Mouse (Mus musculus): ENCODE data around the gene Cdh23.

Gene Cdh23

DNA sequence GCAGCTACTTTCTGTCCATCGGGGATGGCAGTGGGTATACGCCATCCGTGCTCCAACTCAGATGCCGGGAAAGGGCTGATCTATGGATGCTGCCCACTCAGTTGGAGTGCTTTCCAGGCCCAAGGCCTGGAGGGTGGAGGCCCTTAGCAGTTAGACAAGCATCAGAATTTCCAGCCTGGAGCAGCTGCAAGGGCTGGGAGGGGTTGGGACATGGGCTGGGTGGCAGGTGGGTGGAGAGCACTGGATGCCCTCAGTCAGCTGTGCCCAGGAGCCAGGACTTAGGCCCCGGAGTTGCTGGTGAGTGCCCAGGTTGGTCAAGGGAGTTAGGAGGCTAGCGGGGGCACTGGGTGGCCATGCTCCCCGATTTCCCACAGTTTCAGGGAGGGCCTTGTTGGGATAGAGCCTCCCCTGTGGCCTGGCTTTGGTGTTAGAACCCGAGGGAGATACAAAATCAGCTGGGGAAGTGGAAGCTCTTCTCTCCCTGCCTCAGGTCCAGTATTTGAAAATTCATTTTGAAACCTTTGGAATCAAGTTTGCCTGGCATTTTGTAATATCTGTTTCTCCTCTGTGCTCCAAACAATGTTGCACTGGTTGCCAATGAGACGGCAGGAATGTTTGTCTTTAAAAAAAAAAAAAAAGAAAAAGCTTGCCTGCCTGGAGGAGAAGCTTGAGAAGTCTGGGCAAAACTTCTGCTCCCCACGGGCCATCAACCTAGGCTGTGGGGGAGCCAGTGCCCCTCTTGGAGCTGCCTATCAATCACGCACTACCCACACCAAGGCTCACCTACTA lies 295.6 kb downstream of the Cdh23 start:
- DNase-seq (ENCODE audit: low spot score) = no peak

- no peak for DNase-seq (ENCODE audit: low spot score)
These were observed 296.8 kb downstream of the Cdh23 start, which contains the start of gene Gm17455 for GRCm38 (mm10) chr10:60399449-60399848. Gm17455 (plus strand) TSS chr10:60399726.

GRCm38 (mm10) chr10:60398051-60398814 lies 298.1 kb downstream of the Cdh23 start:
- DNase-seq (ENCODE audit: low spot score) = no peak

DNA sequence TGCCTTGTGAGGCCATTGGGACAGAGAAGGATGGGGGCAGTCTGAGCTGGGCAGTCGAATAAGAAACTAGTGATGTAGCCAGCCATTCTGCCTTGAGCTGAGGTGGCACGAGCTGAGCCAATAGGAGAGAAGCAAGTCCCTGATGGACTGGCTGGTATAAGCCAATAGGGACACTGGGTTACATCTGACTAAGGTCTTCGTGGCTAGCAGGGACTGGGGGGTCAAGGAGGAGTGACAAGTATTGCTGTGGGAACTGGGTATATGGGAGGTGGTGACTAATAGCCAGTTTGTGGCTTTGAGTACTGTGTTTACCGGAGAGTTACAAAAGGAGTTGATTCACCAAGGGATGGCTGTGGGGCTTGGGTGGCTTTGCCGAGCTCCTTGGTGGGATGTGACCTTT lies 300.7 kb downstream of the Cdh23 start:
- no peak for DNase-seq (ENCODE audit: low spot score)

- no peak for DNase-seq (ENCODE audit: low spot score)
These were observed 301.4 kb downstream of the Cdh23 start for GRCm38 (mm10) chr10:60394936-60395335.

DNA sequence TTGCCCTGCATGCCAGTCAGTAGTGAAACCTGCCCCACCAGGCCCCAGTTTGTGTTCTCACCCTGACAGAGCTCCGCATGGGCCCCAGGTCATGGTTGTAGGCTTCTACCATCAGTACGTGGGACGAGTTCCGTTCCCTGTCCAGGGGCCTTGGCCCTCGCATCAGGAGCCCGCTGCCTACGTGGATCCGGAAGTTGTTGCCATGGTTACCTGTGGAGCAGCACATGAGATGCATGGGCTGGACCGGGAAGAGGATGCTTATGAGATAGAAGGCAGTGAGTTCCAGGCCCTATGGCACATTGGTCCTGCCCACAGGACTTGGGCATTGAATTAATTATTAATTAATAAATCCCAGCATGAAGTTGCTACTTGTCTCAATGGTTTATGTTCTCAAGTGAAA lies 304.6 kb downstream of the Cdh23 start:
- DNase-seq (ENCODE audit: low spot score) = no peak

DNA sequence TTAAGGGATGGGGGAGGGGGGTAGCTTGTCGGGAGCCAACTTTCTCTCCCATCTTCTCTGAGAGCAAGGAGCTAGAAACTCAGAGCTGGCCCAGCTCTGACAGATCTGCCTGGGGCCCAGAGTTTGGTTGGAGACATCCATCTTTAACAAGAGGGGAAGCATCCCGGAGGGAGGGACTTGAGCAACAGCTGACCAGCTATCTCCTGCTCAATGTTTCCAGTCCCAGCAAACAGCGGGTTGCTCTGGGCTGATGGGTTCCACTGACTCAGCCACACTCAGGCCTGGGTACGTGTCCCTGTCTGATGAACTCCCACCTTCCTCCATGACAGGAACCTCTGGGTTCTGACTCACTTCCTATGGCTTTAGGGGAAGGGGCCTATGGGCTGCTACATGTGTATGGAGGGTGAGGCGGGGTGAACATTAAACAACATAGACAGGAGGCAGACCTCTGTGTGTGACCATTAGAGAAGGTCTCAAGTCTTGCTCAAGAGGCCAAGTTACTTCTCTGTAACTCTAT lies 305.3 kb downstream of the Cdh23 start:
- no peak for DNase-seq (ENCODE audit: low spot score)

- DNase-seq (ENCODE audit: low spot score) = no peak
These were observed 305.9 kb downstream of the Cdh23 start for GRCm38 (mm10) chr10:60390177-60390903.

GRCm38 (mm10) chr10:60389447-60389865 lies 306.8 kb downstream of the Cdh23 start:
- no peak for DNase-seq (ENCODE audit: low spot score)

- DNase-seq (ENCODE audit: low spot score) = no peak
These were observed 308.0 kb downstream of the Cdh23 start for GRCm38 (mm10) chr10:60388332-60388731.

GRCm38 (mm10) chr10:60381142-60381925 lies 315.0 kb downstream of the Cdh23 start:
- DNase-seq (ENCODE audit: low spot score) = no peak

GRCm38 (mm10) chr10:60380229-60380628 lies 316.1 kb downstream of the Cdh23 start:
- no peak for DNase-seq (ENCODE audit: low spot score)

- no peak for DNase-seq (ENCODE audit: low spot score)
These were observed 316.8 kb downstream of the Cdh23 start for GRCm38 (mm10) chr10:60379419-60379957.

- DNase-seq (ENCODE audit: low spot score) = no peak
These were observed 319.6 kb downstream of the Cdh23 start for GRCm38 (mm10) chr10:60376704-60377103.

- no peak for DNase-seq (ENCODE audit: low spot score)
These were observed 322.2 kb downstream of the Cdh23 start for GRCm38 (mm10) chr10:60373937-60374578.

GRCm38 (mm10) chr10:60373543-60373936 lies 322.8 kb downstream of the Cdh23 start:
- DNase-seq (ENCODE audit: low spot score) = no peak

DNA sequence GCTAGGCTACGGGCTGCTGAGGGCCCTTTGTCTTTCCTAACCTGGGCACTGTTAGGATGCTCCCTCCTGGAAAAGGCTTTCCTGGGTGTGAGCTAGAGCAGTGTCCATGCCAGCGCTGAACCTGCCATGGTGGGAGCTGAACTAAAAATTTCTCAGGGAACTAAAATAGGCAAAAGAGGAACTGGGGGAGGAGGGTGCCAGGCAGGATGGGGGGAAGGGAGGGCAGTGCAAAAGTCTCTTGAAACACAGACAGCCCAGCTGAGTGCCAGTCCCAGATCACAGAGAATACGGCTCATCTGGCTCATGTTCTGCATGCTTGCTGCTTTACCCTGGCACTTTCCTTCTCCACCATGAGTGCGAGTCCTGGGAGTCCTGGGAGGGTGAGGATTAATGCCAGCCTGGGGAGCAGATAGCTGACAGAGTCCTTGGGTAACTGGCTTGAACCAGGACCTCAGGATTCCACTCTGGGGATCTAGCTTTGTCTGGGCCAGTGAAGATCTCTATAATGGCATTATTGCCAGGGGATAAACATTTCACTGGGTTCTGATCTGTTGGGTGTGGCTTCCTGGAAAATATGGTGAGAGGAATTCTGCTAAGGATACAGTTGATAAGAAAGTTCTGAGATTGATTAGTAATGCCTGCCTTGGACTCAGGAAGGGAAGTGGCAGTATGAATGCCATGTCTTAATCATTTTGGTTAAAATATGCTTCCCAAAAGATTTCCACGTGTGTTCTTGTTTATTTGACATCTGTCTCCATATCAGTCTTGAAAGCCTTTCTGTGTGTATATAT lies 324.5 kb downstream of the Cdh23 start:
- DNase-seq (ENCODE audit: low spot score) = no peak

DNA sequence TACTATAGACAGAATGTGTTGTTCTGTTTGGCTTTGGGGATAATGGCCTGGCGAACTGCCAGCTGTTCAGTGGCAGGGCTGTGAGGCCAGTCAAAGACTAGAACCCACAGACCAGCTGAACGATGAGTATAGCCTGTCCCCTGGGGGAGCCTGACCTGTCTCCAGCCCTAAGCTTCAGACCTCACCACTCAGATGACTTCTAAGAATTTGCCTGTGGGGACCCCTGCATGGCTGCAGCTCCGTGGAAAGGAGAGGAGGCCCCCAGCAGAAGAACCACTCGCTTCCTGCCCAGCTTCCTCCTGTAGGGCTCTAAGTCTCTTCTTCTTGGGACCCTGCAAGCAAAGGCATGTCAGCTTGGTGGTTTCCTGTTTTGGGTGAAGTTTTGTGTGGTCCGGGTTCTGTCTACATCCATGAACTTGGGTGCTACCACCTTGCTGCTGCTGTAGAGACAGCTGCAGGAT lies 325.7 kb downstream of the Cdh23 start:
- DNase-seq (ENCODE audit: low spot score) = no peak

DNA sequence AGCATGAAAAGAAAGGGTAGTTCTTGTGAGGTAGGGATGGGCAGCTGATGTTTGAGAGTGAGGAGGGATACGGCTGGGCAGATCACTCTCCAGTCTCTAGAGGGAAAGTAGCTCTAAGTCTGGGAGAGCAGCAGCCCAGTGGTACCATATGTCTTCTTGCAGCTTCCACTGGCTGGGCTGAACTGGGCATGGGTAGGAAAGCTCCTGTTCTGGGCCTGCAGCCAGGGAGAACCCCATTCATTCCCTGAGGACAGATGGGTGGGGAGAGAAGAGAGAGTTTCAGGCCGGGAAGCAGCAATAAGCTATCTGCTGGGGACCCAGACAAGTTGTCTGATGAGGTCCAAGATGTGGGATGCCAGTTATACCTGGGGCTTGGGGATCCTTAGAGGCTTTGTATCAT lies 326.2 kb downstream of the Cdh23 start:
- no peak for DNase-seq (ENCODE audit: low spot score)

- no peak for DNase-seq (ENCODE audit: low spot score)
These were observed 326.9 kb downstream of the Cdh23 start for GRCm38 (mm10) chr10:60369405-60369804.

Data from yolk sac, embryonic 10.5 days (tissue).